Mouse (Mus musculus): ENCODE measurements around the gene St3gal3.

- TF ChIP-seq CTCF (IDR thresholded peaks at IDR 0.05; ENCODE audit: borderline replicate concordance, insufficient read depth, low read depth, low read length) (no peak), POLR2A (IDR thresholded peaks at IDR 0.05; ENCODE audit: borderline replicate concordance, insufficient read depth, low read length) (no peak)
Observed at GRCm38 (mm10) chr4:117923450-117923849, 211.3 kb downstream of the St3gal3 start.

Data from cerebellum, adult 2 months (tissue).